8 mouse cellular contexts compared by ENCODE assay signal in genomic region chr2:27740091-27740608, GRCm38 (mm10).
DNase-seq lines count a peak whose midpoint lies in the region; ATAC-seq and TF ChIP-seq lines count a peak whose summit lies in the region.

No protein-coding gene starts in this region.

- H3K4me2 ChIP-seq in forebrain, embryonic 11.5 days (ENCODE audit: low read depth, low read length, severe bottlenecking), result peak overlapping the region; percentile 19; the same call in 1 of the 2 replicates
- H3K4me2 ChIP-seq in heart, embryonic 15.5 days, result peak overlapping the region; percentile 38
- peak overlapping the region; percentile 62 for H3K4me2 ChIP-seq in liver, embryonic 13.5 days

- TF ChIP-seq POLR2A in brain, embryonic 14.5 days (IDR thresholded peaks at IDR 0.05; ENCODE audit: borderline replicate concordance, extremely low read depth, insufficient read depth, insufficient read length, poor library complexity, severe bottlenecking), result no peak

- H3K27me3 ChIP-seq in forebrain, embryonic 11.5 days (ENCODE audit: control insufficient read depth, insufficient read depth, low read length), result no peaks in the 10 kb centered on the region
- H3K27me3 ChIP-seq in heart, embryonic 15.5 days, result no peaks in the 10 kb centered on the region
- no peaks in the 10 kb centered on the region for H3K27me3 ChIP-seq in liver, embryonic 13.5 days
- H3K27me3 ChIP-seq in splenic B cell, adult 2 months (ENCODE audit: control insufficient read depth, insufficient read depth, low read length, poor library complexity, severe bottlenecking), result no peaks in the 10 kb centered on the region

- TF ChIP-seq CTCF in brain, embryonic 14.5 days (IDR thresholded peaks at IDR 0.05; ENCODE audit: borderline replicate concordance, extremely low read depth, insufficient read depth, insufficient read length), result peak; percentile 34

- ATAC-seq in forebrain, embryonic 11.5 days (replicated peaks; ENCODE audit: low FRiP score), result peak; percentile 63
- peak; percentile 54; the same call in 1 of the 2 replicates for ATAC-seq in heart, embryonic 15.5 days (replicated peaks; ENCODE audit: insufficient number of reproducible peaks, insufficient read depth, low FRiP score, low read depth)
- ATAC-seq in liver, embryonic 13.5 days (ENCODE audit: low read depth), result peak; percentile 89

- peaks cover 15% of the 10 kb centered on the region for H3K4me1 ChIP-seq in forebrain, embryonic 11.5 days (replicated peaks; ENCODE audit: control insufficient read depth, insufficient read depth, low read length)
- H3K4me1 ChIP-seq in heart, embryonic 15.5 days (replicated peaks), result peaks cover 42% of the 10 kb centered on the region
- H3K4me1 ChIP-seq in liver, embryonic 13.5 days (replicated peaks), result peaks cover 49% of the 10 kb centered on the region

- 2% methylated on average over 16 of the region's 16 CpGs for WGBS in forebrain, embryonic 11.5 days
- WGBS in heart, embryonic 15.5 days, result 10% methylated on average over 16 of the region's 16 CpGs
- 2% methylated on average over 16 of the region's 16 CpGs for WGBS in liver, embryonic 13.5 days (ENCODE audit: insufficient replicate concordance)

- DNase-seq in B cell, adult 2 months, result peak; percentile 44 to 48
- peak; percentile 87 for DNase-seq in brain, embryonic 14.5 days (ENCODE audit: low read depth)
- peak; percentile 89 for DNase-seq in forebrain, embryonic 11.5 days (ENCODE audit: low spot score)
- peak; percentile 84 to 94 for DNase-seq in kidney, postnatal 25 days
- peak; percentile 85 for DNase-seq in liver, embryonic 13.5 days
- peak; percentile 17 for DNase-seq in naive thymus-derived CD4-positive, alpha-beta T cell, adult 2 months (ENCODE audit: low read depth)
- peak; percentile 65 for DNase-seq in splenic B cell, adult 2 months (ENCODE audit: low read depth, low spot score)

- no peaks in the 10 kb centered on the region; the same call in 1 of the 2 replicates for H3K36me3 ChIP-seq in forebrain, embryonic 11.5 days (ENCODE audit: control insufficient read depth, insufficient read depth, low read length)
- H3K36me3 ChIP-seq in heart, embryonic 15.5 days, result peaks cover 21% of the 10 kb centered on the region; the same call in 1 of the 2 replicates
- peaks cover 24% of the 10 kb centered on the region; the same call in 1 of the 2 replicates for H3K36me3 ChIP-seq in liver, embryonic 13.5 days
- H3K36me3 ChIP-seq in splenic B cell, adult 2 months (ENCODE audit: control insufficient read depth, insufficient read depth, low read length, poor library complexity, severe bottlenecking), result no peaks in the 10 kb centered on the region

- 0 out of 2 replicates have a peak overlapping the region, but pooled peaks have one; percentile 12 for H3K9ac ChIP-seq in forebrain, embryonic 11.5 days (ENCODE audit: low read length)
- H3K9ac ChIP-seq in heart, embryonic 15.5 days, result no peak overlapping the region
- H3K9ac ChIP-seq in liver, embryonic 13.5 days, result peak overlapping the region; percentile 56

- H3K9me3 ChIP-seq in forebrain, embryonic 11.5 days (ENCODE audit: control insufficient read depth, low read length), result no peaks in the 10 kb centered on the region
- H3K9me3 ChIP-seq in heart, embryonic 15.5 days (replicated peaks), result no peaks in the 10 kb centered on the region
- no peaks in the 10 kb centered on the region for H3K9me3 ChIP-seq in liver, embryonic 13.5 days (replicated peaks)

- no peak overlapping the region for H3K4me3 ChIP-seq in forebrain, embryonic 11.5 days (ENCODE audit: low read depth, low read length)
- H3K4me3 ChIP-seq in heart, embryonic 15.5 days, result no peak overlapping the region
- peak overlapping the region; percentile 24 for H3K4me3 ChIP-seq in liver, embryonic 13.5 days (replicated peaks)

- no peak overlapping the region for H3K27ac ChIP-seq in forebrain, embryonic 11.5 days (ENCODE audit: low read depth, low read length)
- H3K27ac ChIP-seq in heart, embryonic 15.5 days, result peak overlapping the region; percentile 39
- peak overlapping the region; percentile 73 for H3K27ac ChIP-seq in liver, embryonic 13.5 days

Comparison
In these comparisons a context has a peak if more than half of its experiments do, and no peak if none do; other contexts are left out.
1. DNase-seq: peak in every context shown above with its lines; median percentile 89 in forebrain, embryonic 11.5 days; 89 in kidney, postnatal 25 days; 87 in brain, embryonic 14.5 days; 85 in liver, embryonic 13.5 days; 65 in splenic B cell, adult 2 months; 46 in B cell, adult 2 months; 17 in naive thymus-derived CD4-positive, alpha-beta T cell, adult 2 months.